Comparison of ENCODE assay signal across 7 mouse cellular contexts in genomic region chr8:47990911-47991820, GRCm38 (mm10). TPM values are rescaled to one million over a fixed set of nuclear protein-coding genes. Genes with fewer than 3 reads are reported as not detected.
DNase-seq lines count a peak whose midpoint lies in the region; ATAC-seq and TF ChIP-seq lines count a peak whose summit lies in the region.

Gene Wwc2 (minus strand): TSS chr8:47990924.

- TF ChIP-seq POLR2A in cortical plate, adult 2 months (IDR thresholded peaks at IDR 0.05; ENCODE audit: extremely low read depth, insufficient read depth, low read length): no peak
- TF ChIP-seq POLR2A in small intestine, adult 2 months (IDR thresholded peaks at IDR 0.05; ENCODE audit: low read depth, low read length): no peak

- no peaks in the 10 kb centered on the region for H3K27me3 ChIP-seq in intestine, embryonic 16.5 days (replicated peaks; ENCODE audit: control insufficient read depth, insufficient read depth, low read length)
- H3K27me3 ChIP-seq in limb, embryonic 11.5 days (ENCODE audit: control insufficient read depth, insufficient read depth, low read length): no peaks in the 10 kb centered on the region
- no peaks in the 10 kb centered on the region for H3K27me3 ChIP-seq in midbrain, embryonic 11.5 days (ENCODE audit: control insufficient read depth, insufficient read depth, low read length)
- no peaks in the 10 kb centered on the region for H3K27me3 ChIP-seq in small intestine, adult 2 months (ENCODE audit: control insufficient read depth, insufficient read depth, low read length)

- H3K4me2 ChIP-seq in intestine, embryonic 16.5 days (ENCODE audit: low read depth, low read length): peak within 1 kb of the TSS; percentile 95
- peak within 1 kb of the TSS; percentile 90 for H3K4me2 ChIP-seq in limb, embryonic 11.5 days (ENCODE audit: low read depth, severe bottlenecking)
- H3K4me2 ChIP-seq in midbrain, embryonic 11.5 days: peak within 1 kb of the TSS; percentile 85

- peak; percentile 73 for ATAC-seq in intestine, embryonic 16.5 days
- peak; percentile 32 for ATAC-seq in limb, embryonic 11.5 days (ENCODE audit: insufficient number of reproducible peaks, low FRiP score, low TSS enrichment, low read depth)
- peak; percentile 70 for ATAC-seq in midbrain, embryonic 11.5 days (ENCODE audit: low FRiP score)

- H3K36me3 ChIP-seq in intestine, embryonic 16.5 days (ENCODE audit: control insufficient read depth, insufficient read depth, low read length): no peaks in the 10 kb centered on the region
- no peaks in the 10 kb centered on the region for H3K36me3 ChIP-seq in limb, embryonic 11.5 days (ENCODE audit: control insufficient read depth, insufficient read depth, low read length)
- no peaks in the 10 kb centered on the region for H3K36me3 ChIP-seq in midbrain, embryonic 11.5 days (ENCODE audit: control insufficient read depth, insufficient read depth, low read length)
- H3K36me3 ChIP-seq in small intestine, adult 2 months (ENCODE audit: control insufficient read depth, insufficient read depth, low read length): no peaks in the 10 kb centered on the region

- peak; percentile 82 for DNase-seq in adrenal gland, adult 8-10 months
- DNase-seq in gastrocnemius, postnatal 4 days (ENCODE audit: low spot score in 2 of 2): peak; percentile 75 to 84
- DNase-seq in limb, embryonic 11.5 days (ENCODE audit: low spot score): peak; percentile 72
- DNase-seq in midbrain, embryonic 11.5 days (ENCODE audit: low spot score, missing footprints): peak; percentile 96

- WGBS in intestine, embryonic 16.5 days: 6% methylated on average over 29 of the region's 46 CpGs
- WGBS in limb, embryonic 11.5 days: 1% methylated on average over 41 of the region's 46 CpGs
- WGBS in midbrain, embryonic 11.5 days: 1% methylated on average over 42 of the region's 46 CpGs
- WGBS in small intestine, adult 2 months: 8% methylated on average over 45 of the region's 46 CpGs

- no peaks in the 10 kb centered on the region for H3K9me3 ChIP-seq in intestine, embryonic 16.5 days (ENCODE audit: control insufficient read depth, low read length)
- H3K9me3 ChIP-seq in limb, embryonic 11.5 days (ENCODE audit: control insufficient read depth, low read length): no peaks in the 10 kb centered on the region
- no peaks in the 10 kb centered on the region for H3K9me3 ChIP-seq in midbrain, embryonic 11.5 days (ENCODE audit: control insufficient read depth, low read length)

- H3K9ac ChIP-seq in intestine, embryonic 16.5 days (ENCODE audit: low read depth, low read length): peak within 1 kb of the TSS; percentile 97
- H3K9ac ChIP-seq in limb, embryonic 11.5 days (ENCODE audit: low read length): peak within 1 kb of the TSS; percentile 88
- H3K9ac ChIP-seq in midbrain, embryonic 11.5 days (ENCODE audit: low read length): peak within 1 kb of the TSS; percentile 87

- peak within 1 kb of the TSS; percentile 67 for H3K4me3 ChIP-seq in cortical plate, adult 2 months (ENCODE audit: insufficient read depth, low read length)
- peak within 1 kb of the TSS; percentile 94 for H3K4me3 ChIP-seq in intestine, embryonic 16.5 days (ENCODE audit: low read length)
- H3K4me3 ChIP-seq in limb, embryonic 11.5 days (ENCODE audit: low read depth, low read length): peak within 1 kb of the TSS; percentile 83
- H3K4me3 ChIP-seq in midbrain, embryonic 11.5 days (ENCODE audit: low read depth, low read length): peak within 1 kb of the TSS; percentile 59
- H3K4me3 ChIP-seq in small intestine, adult 2 months (ENCODE audit: low read depth, low read length): peak within 1 kb of the TSS; percentile 74

- peak within 1 kb of the TSS; percentile 93 for H3K27ac ChIP-seq in cortical plate, adult 2 months (ENCODE audit: insufficient read depth, low read length)
- H3K27ac ChIP-seq in intestine, embryonic 16.5 days (ENCODE audit: low read length): peak within 1 kb of the TSS; percentile 92
- peak within 1 kb of the TSS; percentile 88 for H3K27ac ChIP-seq in limb, embryonic 11.5 days (replicated peaks; ENCODE audit: low read depth, low read length)
- H3K27ac ChIP-seq in midbrain, embryonic 11.5 days (ENCODE audit: low read depth, low read length): peak within 1 kb of the TSS; percentile 77
- H3K27ac ChIP-seq in small intestine, adult 2 months (ENCODE audit: insufficient read depth, low read depth, low read length): peak within 1 kb of the TSS; percentile 72

- H3K4me1 ChIP-seq in cortical plate, adult 2 months (ENCODE audit: control insufficient read depth, insufficient read depth, low read length): peaks cover 2% of the 10 kb centered on the region; the same call in 1 of the 2 replicates
- peaks cover 24% of the 10 kb centered on the region for H3K4me1 ChIP-seq in intestine, embryonic 16.5 days (ENCODE audit: control insufficient read depth, insufficient read depth, low read length)
- H3K4me1 ChIP-seq in limb, embryonic 11.5 days (ENCODE audit: control insufficient read depth, insufficient read depth, low read length): peaks cover 28% of the 10 kb centered on the region
- peaks cover 8% of the 10 kb centered on the region; the same call in 1 of the 2 replicates for H3K4me1 ChIP-seq in midbrain, embryonic 11.5 days (ENCODE audit: control insufficient read depth, insufficient read depth, low read length)
- H3K4me1 ChIP-seq in small intestine, adult 2 months (ENCODE audit: control insufficient read depth, insufficient read depth, insufficient read length, low read length): peaks cover 5% of the 10 kb centered on the region

- TF ChIP-seq CTCF in cortical plate, adult 2 months (IDR thresholded peaks at IDR 0.05; ENCODE audit: extremely low read depth, insufficient read depth, low read length): no peak
- no peak for TF ChIP-seq CTCF in small intestine, adult 2 months (IDR thresholded peaks at IDR 0.05; ENCODE audit: extremely low read depth, insufficient read length, insufficient replicate concordance, low read depth, low read length)

RNA-seq across cellular contexts. Expression of gene Wwc2, which starts in this region (rescaled TPM):
- total RNA-seq in adrenal gland, adult 8-10 months (2022): 10 to 100 TPM; 21.6 to 34.4 (median 28.8) TPM
- 10.1 and 10.5 TPM in 2 replicates for polyA plus RNA-seq in cortical plate, adult 2 months (2012; rRNA removed)
- 10 to 100 TPM; 19.5 to 20.2 TPM for total RNA-seq in gastrocnemius, postnatal 4 days (2021)
- 5.6 and 7.0 TPM in 2 replicates for polyA plus RNA-seq in intestine, embryonic 16.5 days (2015; fragmentation: Nextera tagmentation; extraction: Ambion mirVana)
- polyA plus RNA-seq in limb, embryonic 11.5 days (2014; fragmentation: Nextera tagmentation; extraction: Ambion mirVana): 11.6 and 13.8 TPM in 2 replicates
- 6.0 and 6.2 TPM in 2 replicates for polyA plus RNA-seq in midbrain, embryonic 11.5 days (2014; fragmentation: Nextera tagmentation; extraction: Ambion mirVana)
- polyA plus RNA-seq in small intestine, adult 2 months (2012; rRNA removed): 1.4 and 1.9 TPM in 2 replicates

Comparison
In these comparisons a context has a peak if more than half of its experiments do, and no peak if none do; other contexts are left out.
1. Peak in every context shown above with its lines: DNase-seq, ATAC-seq, H3K4me3 ChIP-seq and H3K27ac ChIP-seq.